Mouse (Mus musculus) thymus, postnatal 25 days (tissue): ENCODE data around the gene Ppp1r36.
"Not testable (repeated sequence)": the region's sequence is repeated elsewhere in the genome, so short reads cannot be mapped to it uniquely, and the experiment has no call there.

Experiments used
- DNase-seq: peaks from one replicate; pipeline ENCODE4 v3.0.0; 2022

The Ppp1r36 gene

GRCm38 (mm10) chr12:76458445-76458844 is 41.1 kb downstream of the Ppp1r36 start:
- not testable (repeated sequence) for DNase-seq

- no peak for DNase-seq
Observed at GRCm38 (mm10) chr12:76459032-76459431, 41.7 kb downstream of the Ppp1r36 start.

- no peak for DNase-seq
Observed at GRCm38 (mm10) chr12:76463391-76463790, 46.1 kb downstream of the Ppp1r36 start.

GRCm38 (mm10) chr12:76464651-76465252 is 47.4 kb downstream of the Ppp1r36 start:
- no peak for DNase-seq

GRCm38 (mm10) chr12:76466651-76467050 is 49.3 kb downstream of the Ppp1r36 start:
- DNase-seq, result no peak

- no peak for DNase-seq
Observed at GRCm38 (mm10) chr12:76467256-76467655, 49.9 kb downstream of the Ppp1r36 start.

- peak; percentile 61 for DNase-seq
Observed at GRCm38 (mm10) chr12:76472046-76472445, 54.7 kb downstream of the Ppp1r36 start.

GRCm38 (mm10) chr12:76473562-76474245 is 56.4 kb downstream of the Ppp1r36 start:
- DNase-seq, result no peak

GRCm38 (mm10) chr12:76474246-76474583 is 56.9 kb downstream of the Ppp1r36 start:
- DNase-seq, result no peak

GRCm38 (mm10) chr12:76474802-76475201 is 57.5 kb downstream of the Ppp1r36 start:
- no peak for DNase-seq

- DNase-seq, result no peak
Observed at GRCm38 (mm10) chr12:76476146-76476545, 58.8 kb downstream of the Ppp1r36 start.

GRCm38 (mm10) chr12:76478309-76479023 is 61.1 kb downstream of the Ppp1r36 start:
- DNase-seq, result no peak

- DNase-seq, result no peak
Observed at GRCm38 (mm10) chr12:76479174-76479573, 61.8 kb downstream of the Ppp1r36 start.

- no peak for DNase-seq
Observed at GRCm38 (mm10) chr12:76479836-76480495, 62.6 kb downstream of the Ppp1r36 start.

- DNase-seq, result no peak
Observed at GRCm38 (mm10) chr12:76482446-76482845, 65.1 kb downstream of the Ppp1r36 start.

- no peak for DNase-seq
Observed at GRCm38 (mm10) chr12:76482948-76483347, 65.6 kb downstream of the Ppp1r36 start.

GRCm38 (mm10) chr12:76484881-76485280 is 67.5 kb downstream of the Ppp1r36 start:
- DNase-seq, result no peak

GRCm38 (mm10) chr12:76485381-76485780 is 68.0 kb downstream of the Ppp1r36 start:
- DNase-seq, result no peak

GRCm38 (mm10) chr12:76486943-76487342 is 69.6 kb downstream of the Ppp1r36 start:
- no peak for DNase-seq
